Mouse (Mus musculus): ENCODE data around the gene Hspb2.

Hspb2 gene

DNA sequence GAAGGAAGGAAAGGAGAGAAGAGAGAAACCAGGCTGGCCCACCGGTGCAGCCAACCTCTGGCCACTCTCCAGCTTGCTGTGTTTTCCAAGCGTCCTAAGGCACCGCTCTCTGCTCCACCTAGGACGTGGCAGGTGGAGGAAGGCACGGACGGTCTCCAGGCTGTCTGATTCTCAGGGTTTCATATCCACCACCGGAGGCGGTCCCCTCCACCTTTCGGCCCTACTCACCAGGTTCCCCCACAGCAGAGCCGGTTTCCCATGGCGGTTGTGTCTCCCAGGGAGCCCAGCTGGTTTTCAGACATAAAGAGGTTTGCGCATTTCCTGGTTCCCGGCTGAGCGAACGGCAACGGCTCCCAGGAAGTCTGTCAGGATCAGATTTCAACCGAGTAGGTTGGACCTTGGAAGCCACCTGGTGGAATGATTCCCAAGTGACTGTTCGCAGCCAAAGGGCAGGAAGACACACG lies 5.9 kb downstream of the Hspb2 start, which contains the start of gene 2310030G06Rik:
Gene 2310030G06Rik, minus strand, starts transcription at position 323 of the 464 bp plus-strand sequence.
- DNase-seq: peak; percentile 80

GRCm38 (mm10) chr9:50745806-50746205 lies 6.3 kb downstream of the Hspb2 start:
- peak; percentile 74 for DNase-seq

- DNase-seq: no peak
These were observed 9.4 kb downstream of the Hspb2 start for GRCm38 (mm10) chr9:50742744-50743143.

DNA sequence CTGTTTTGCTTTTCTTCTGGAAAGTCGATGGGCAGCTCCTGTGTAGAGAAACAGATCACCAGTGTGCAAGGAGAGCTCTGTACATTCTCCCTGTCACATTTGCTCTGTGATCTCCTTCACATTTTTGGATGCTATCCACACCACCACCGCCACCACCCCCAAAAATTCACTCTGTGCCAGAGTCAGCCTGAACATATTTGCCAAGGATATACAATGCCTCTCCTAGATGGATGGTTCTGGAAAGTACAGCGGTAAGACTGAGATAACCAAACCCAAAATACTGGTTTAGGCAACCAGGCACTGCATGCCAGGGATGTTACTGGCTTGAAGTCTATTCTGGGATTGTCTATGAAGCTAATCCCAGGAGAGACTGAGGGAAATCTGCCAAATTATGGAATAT lies 9.9 kb downstream of the Hspb2 start:
- no peak for DNase-seq

- no peak for DNase-seq
These were observed 11.0 kb downstream of the Hspb2 start for GRCm38 (mm10) chr9:50740867-50741784.

DNA sequence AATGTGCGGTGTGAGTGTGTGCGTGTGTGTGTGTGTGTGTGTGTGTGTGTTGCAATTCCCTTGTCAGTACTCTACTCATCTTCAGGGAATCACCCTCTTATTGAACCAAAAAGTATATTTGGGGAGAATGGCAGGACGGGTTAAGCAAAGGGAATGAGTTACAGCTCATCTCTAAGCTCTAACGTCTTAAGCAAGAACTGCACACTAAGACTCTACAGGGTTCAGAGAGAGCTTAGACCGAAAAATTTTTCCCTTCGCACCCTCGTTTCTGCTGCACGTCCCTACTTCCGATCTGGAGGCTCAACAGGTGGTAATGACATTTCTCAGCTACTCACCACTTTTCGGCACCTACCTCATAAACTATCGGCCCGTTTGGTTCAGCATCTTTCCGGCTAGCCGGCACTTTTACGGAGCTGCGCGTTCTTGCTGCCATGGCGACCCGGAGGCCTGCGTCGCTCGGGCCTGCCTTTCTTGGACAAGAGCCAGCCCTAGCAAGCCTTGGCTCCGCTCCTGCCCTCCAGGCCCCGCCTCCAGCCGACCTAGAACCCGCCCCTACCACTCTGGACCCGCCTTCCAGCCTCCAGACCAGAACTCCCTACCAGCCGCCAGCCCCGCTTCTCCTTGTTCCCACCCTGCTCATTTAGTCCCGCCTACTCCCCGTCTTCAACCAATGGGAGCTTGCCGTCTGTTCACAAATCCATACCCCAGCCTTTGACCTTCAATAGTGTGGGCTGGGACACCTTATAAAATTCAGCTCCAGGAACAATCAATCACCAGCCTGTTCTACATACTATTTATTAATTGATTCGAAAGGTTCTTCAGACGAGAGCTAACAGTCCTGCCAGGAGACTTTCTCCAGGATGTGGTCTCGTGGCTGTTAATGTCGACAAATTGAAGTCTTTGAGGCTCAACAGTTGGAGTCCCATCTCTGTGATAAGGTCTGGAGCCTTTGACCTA lies 13.0 kb downstream of the Hspb2 start, which contains the start of gene Dixdc1:
Gene Dixdc1, minus strand, starts transcription at position 604 of the 957 bp plus-strand sequence.
- DNase-seq: peak; percentile 94

DNA sequence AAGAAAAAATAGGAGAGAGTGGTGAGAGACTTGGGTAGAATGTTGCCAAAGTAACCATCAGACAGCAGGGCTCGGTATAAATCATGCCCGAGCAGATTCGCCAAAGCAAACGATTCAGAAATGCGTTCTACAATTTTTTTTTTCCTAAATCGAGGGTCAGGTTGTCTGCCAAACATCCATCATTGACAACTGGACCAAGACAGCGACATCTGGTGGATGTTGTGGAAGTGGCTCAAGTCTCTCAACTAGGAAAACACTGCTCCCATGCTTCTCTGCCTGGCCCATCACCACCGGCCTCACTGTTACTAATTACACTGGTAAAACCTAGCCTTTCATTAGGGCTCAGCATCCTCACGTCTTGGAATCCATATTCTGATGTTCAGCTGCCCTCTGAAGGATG lies 17.2 kb downstream of the Hspb2 start:
- DNase-seq: peak; percentile 87

GRCm38 (mm10) chr9:50732560-50732959 lies 19.6 kb downstream of the Hspb2 start:
- no peak for DNase-seq

GRCm38 (mm10) chr9:50729600-50729999 lies 22.6 kb downstream of the Hspb2 start:
- DNase-seq: no peak

GRCm38 (mm10) chr9:50727925-50728651 lies 24.1 kb downstream of the Hspb2 start:
- DNase-seq: peak; percentile 59

DNA sequence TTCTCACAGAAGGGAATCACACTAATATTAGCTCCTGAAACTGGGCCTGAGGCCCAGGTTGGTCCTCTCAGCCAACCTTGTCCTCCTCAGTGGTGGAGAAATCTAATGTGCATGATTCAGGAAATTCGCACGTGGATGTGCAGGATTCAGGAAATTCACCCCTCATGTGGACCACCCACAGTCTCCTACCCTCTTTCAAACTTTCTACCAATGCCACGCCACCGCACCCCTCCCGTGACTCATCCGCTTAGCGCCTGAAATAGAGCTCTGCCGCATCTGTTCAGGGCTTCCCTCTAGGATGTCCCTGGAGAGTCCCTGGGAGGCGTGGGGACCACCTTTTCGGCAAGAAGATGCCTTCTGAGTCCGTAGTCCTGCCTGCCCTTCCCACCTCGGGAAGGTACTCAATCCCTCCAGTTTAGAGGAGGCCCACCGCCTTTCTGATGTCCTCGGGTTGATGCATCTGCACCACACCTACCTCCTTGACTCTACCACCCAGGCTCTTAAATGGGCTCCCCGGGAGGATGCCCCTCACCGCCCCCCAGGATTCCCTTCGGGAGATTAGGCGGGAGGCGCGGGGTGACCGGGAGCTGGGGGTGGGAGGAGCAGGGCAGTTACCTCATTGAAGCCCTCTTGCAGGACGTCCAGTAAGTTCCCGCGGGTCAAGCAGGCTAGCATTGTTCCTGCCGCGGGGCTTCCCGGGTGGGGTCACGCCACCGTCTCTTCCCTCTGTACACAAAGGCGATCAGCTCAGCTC lies 24.8 kb downstream of the Hspb2 start:
- no peak for DNase-seq

GRCm38 (mm10) chr9:50725921-50726590 lies 26.1 kb downstream of the Hspb2 start:
- DNase-seq: no peak

- DNase-seq: no peak
These were observed 27.4 kb downstream of the Hspb2 start for GRCm38 (mm10) chr9:50724661-50725330.

DNA sequence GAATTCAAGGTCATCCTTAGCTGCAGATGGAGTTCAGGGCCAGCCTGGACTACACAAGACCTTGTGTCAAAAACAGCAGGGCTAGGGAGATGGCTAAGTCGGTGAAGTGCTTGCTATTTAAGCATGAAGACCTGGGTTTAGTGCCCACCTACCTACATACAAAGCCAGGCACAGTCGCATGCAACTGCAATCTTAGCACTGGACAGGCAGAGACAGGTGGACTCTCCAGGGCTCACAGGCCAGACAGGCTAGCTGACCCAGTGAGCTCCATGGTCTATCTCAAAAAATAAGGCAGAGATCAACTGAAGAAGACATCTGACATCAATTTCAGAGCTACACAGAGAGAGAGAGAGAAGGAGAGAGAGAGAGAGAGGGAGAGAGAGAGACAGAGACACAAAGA lies 28.0 kb downstream of the Hspb2 start:
- no peak for DNase-seq

- peak; percentile 91 for DNase-seq
These were observed 28.7 kb downstream of the Hspb2 start for GRCm38 (mm10) chr9:50723406-50723805.

GRCm38 (mm10) chr9:50722451-50722911 lies 29.7 kb downstream of the Hspb2 start:
- no peak for DNase-seq

- DNase-seq: no peak
These were observed 31.1 kb downstream of the Hspb2 start for GRCm38 (mm10) chr9:50721061-50721460.

GRCm38 (mm10) chr9:50718878-50719277 lies 33.3 kb downstream of the Hspb2 start:
- DNase-seq: no peak

DNA sequence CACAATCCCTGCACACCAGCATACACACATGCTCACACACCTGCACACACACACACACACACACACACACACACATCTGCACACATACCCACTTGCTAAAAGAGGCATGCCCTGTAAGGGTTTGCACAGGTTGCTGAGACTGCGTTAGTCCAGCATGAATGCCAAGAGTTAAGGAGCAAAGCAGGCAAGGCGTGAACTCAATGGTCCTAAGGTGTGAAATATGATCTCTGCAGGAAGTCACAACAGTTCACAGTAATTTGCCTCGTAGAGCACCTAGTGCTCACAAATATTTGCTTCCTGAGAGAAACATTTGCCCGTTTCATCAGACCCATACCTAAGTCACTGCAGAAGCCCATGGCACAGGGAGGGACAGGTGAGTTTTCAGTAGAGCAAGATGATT lies 38.0 kb downstream of the Hspb2 start:
- DNase-seq: peak; percentile 32

DNA sequence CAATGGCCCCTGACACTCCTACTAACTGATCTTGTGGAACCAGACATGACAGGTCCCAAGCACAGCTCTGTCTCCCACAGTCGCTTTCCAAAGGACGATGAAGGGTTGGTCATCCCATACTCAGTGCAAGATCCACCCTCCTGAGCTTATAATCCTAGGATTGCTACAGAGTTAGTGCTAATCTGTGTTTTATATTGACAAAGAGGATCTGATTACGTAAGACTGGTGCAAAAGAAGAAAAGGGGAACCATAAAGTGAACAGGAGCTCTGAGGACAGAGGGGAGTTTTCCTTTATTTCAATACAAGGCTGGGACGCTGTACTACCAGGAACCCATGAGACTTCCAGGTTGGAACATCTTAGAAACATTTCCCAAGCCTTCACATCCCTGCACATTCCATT lies 40.8 kb downstream of the Hspb2 start:
- no peak for DNase-seq

Measured in lung, postnatal 36 days (tissue).